In the genomic region with DNA sequence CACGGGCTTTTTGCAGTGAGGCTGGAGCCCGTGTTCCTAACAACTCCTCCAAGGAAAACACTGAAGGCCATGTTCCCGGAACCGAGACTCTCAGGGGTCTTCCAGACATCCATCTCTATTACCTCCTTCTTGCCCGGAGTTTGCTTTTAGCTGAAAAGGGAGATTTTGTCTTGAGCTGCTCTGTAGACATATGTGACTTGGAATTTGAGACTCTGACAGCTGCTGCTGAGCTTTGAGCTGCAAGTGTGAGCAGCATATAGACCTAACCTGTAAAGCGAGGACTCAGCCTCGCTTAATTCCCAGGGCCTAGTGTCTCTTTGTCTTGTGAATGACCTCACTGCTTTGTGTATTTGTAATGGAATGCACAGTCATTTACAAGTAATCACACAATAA, we compare ENCODE assay signal across 14 mouse cellular contexts. TPM values are rescaled to one million over a fixed set of nuclear protein-coding genes. Genes with fewer than 3 reads are reported as not detected.
DNase-seq lines count a peak whose midpoint lies in the region; ATAC-seq and TF ChIP-seq lines count a peak whose summit lies in the region.
"Had no signal": no experiment of that assay in that cellular context is flagged by ENCODE, and none has a peak within 500 bp of the region (broad histone marks: within the 10 kb centered on the region; RNA-seq: fewer than 3 reads in every experiment).

No protein-coding gene starts in this region.

- H3K4me2 ChIP-seq in kidney, postnatal 0 days (ENCODE audit: low read length), result no peak overlapping the region
- H3K4me2 ChIP-seq in embryonic facial prominence, embryonic 12.5 days (replicated peaks), result no peak overlapping the region
- H3K4me2 ChIP-seq in neural tube, embryonic 15.5 days, result no peak overlapping the region
- H3K4me2 ChIP-seq: liver, embryonic 12.5 days; midbrain, embryonic 13.5 days had no signal

- no peak for ATAC-seq in kidney, postnatal 0 days (replicated peaks; ENCODE audit: low FRiP score, low read depth)
- ATAC-seq in embryonic facial prominence, embryonic 12.5 days (ENCODE audit: insufficient number of reproducible peaks, insufficient read depth, low FRiP score, low TSS enrichment), result peak; percentile 84
- ATAC-seq in neural tube, embryonic 15.5 days (ENCODE audit: low FRiP score), result no peak
- ATAC-seq: forebrain, postnatal 0 days; liver, embryonic 12.5 days had no signal

- no peak for DNase-seq in gastrocnemius, adult 2 months
- DNase-seq in gastrocnemius, postnatal 36 days, result no peak
- DNase-seq in kidney, postnatal 0 days (ENCODE audit: low spot score), result peak; percentile 79
- no peak for DNase-seq in kidney, postnatal 14 days
- DNase-seq in urinary bladder, postnatal 14 days (ENCODE audit: low spot score), result no peak
- DNase-seq in frontal cortex, postnatal 10 days (ENCODE audit: low spot score in 2 of 2), result no peak
- DNase-seq: B cell, adult 2 months; cerebellum, postnatal 10 days; forebrain, postnatal 0 days; thymus, postnatal 4 days had no signal

- no peak for TF ChIP-seq CTCF in gastrocnemius, adult 2 months (IDR thresholded peaks at IDR 0.05)
- no peak for TF ChIP-seq CTCF in kidney, postnatal 0 days (IDR thresholded peaks at IDR 0.05; ENCODE audit: low read depth)

- peaks cover 31% of the 10 kb centered on the region for H3K4me1 ChIP-seq in kidney, postnatal 0 days (replicated peaks; ENCODE audit: insufficient read depth, low read length)
- peaks cover 32% of the 10 kb centered on the region for H3K4me1 ChIP-seq in embryonic facial prominence, embryonic 12.5 days
- H3K4me1 ChIP-seq in neural tube, embryonic 15.5 days, result peaks cover 23% of the 10 kb centered on the region

- H3K4me3 ChIP-seq in gastrocnemius, adult 2 months, result no peak overlapping the region
- no peak overlapping the region for H3K4me3 ChIP-seq in kidney, postnatal 0 days (replicated peaks; ENCODE audit: low read depth, low read length)
- H3K4me3 ChIP-seq in embryonic facial prominence, embryonic 12.5 days, result no peak overlapping the region
- H3K4me3 ChIP-seq in neural tube, embryonic 15.5 days (replicated peaks), result no peak overlapping the region
- H3K4me3 ChIP-seq: liver, embryonic 12.5 days; midbrain, embryonic 13.5 days had no signal

- H3K36me3 ChIP-seq in kidney, postnatal 0 days (ENCODE audit: insufficient read depth, low read length), result no peaks in the 10 kb centered on the region
- H3K36me3 ChIP-seq in embryonic facial prominence, embryonic 12.5 days, result no peaks in the 10 kb centered on the region; the same call in 1 of the 2 replicates
- H3K36me3 ChIP-seq in neural tube, embryonic 15.5 days, result no peaks in the 10 kb centered on the region
- H3K36me3 ChIP-seq: liver, embryonic 12.5 days; midbrain, embryonic 13.5 days had no signal

- intact Hi-C loops in gastrocnemius, adult 2 months (cut with DNase I), result no loop called here
- intact Hi-C loops in gastrocnemius, postnatal 36 days (cut with DNase I), result no loop called here

- H3K9me3 ChIP-seq in kidney, postnatal 0 days (replicated peaks; ENCODE audit: low read length), result no peaks in the 10 kb centered on the region
- H3K9me3 ChIP-seq in embryonic facial prominence, embryonic 12.5 days, result no peaks in the 10 kb centered on the region
- H3K9me3 ChIP-seq in neural tube, embryonic 15.5 days (replicated peaks), result no peaks in the 10 kb centered on the region
- H3K9me3 ChIP-seq: liver, embryonic 12.5 days; midbrain, embryonic 13.5 days had no signal

- peak overlapping the region; percentile 63 for H3K27ac ChIP-seq in gastrocnemius, adult 2 months
- peak overlapping the region; percentile 74 for H3K27ac ChIP-seq in kidney, postnatal 0 days
- H3K27ac ChIP-seq in embryonic facial prominence, embryonic 12.5 days, result peak overlapping the region; percentile 76
- H3K27ac ChIP-seq in neural tube, embryonic 15.5 days (replicated peaks), result 0 out of 2 replicates have a peak overlapping the region, but pooled peaks have one; percentile 37
- H3K27ac ChIP-seq: liver, embryonic 12.5 days; midbrain, embryonic 13.5 days had no signal

- 16% methylated on average over 7 of the region's 7 CpGs for WGBS in kidney, postnatal 0 days
- 27% methylated on average over 7 of the region's 7 CpGs for WGBS in embryonic facial prominence, embryonic 12.5 days
- 49% methylated on average over 7 of the region's 7 CpGs for WGBS in neural tube, embryonic 15.5 days

- no peak overlapping the region for H3K9ac ChIP-seq in kidney, postnatal 0 days (ENCODE audit: low read depth, low read length)
- H3K9ac ChIP-seq in embryonic facial prominence, embryonic 12.5 days, result no peak overlapping the region
- H3K9ac ChIP-seq in neural tube, embryonic 15.5 days (replicated peaks), result no peak overlapping the region
- H3K9ac ChIP-seq: forebrain, postnatal 0 days; liver, embryonic 12.5 days; midbrain, embryonic 13.5 days had no signal

- H3K27me3 ChIP-seq in kidney, postnatal 0 days (ENCODE audit: insufficient read depth, low read length), result no peaks in the 10 kb centered on the region
- no peaks in the 10 kb centered on the region for H3K27me3 ChIP-seq in embryonic facial prominence, embryonic 12.5 days
- no peaks in the 10 kb centered on the region for H3K27me3 ChIP-seq in neural tube, embryonic 15.5 days (replicated peaks)
- H3K27me3 ChIP-seq: liver, embryonic 12.5 days; midbrain, embryonic 13.5 days had no signal

RNA-seq across cellular contexts. Expression of a gene that starts 49.8 kb away (rescaled TPM):
- total RNA-seq in gastrocnemius, adult 2 months (2021), result 10 to 100 TPM; 17.7 to 18.0 TPM
- 10 to 100 TPM; 16.6 to 18.6 TPM for total RNA-seq in gastrocnemius, postnatal 36 days (2021)
- polyA plus RNA-seq in kidney, postnatal 0 days (2015; fragmentation: Nextera tagmentation; extraction: Ambion mirVana), result 32.9 and 39.5 TPM in 2 replicates
- 45.1 and 45.6 TPM in 2 replicates for polyA plus RNA-seq in embryonic facial prominence, embryonic 12.5 days (2016; fragmentation: Nextera tagmentation; extraction: Ambion mirVana)
- 10.6 and 19.5 TPM in 2 replicates for polyA plus RNA-seq in neural tube, embryonic 15.5 days (2015; fragmentation: Nextera tagmentation; extraction: Ambion mirVana)
